ENCODE assay signal across 8 mouse cellular contexts in genomic region chr7:118517819-118518218, GRCm38 (mm10). TPM values are rescaled to one million over a fixed set of nuclear protein-coding genes. Genes with fewer than 3 reads are reported as not detected.
DNase-seq lines count a peak whose midpoint lies in the region; ATAC-seq and TF ChIP-seq lines count a peak whose summit lies in the region.

No protein-coding gene starts in this region.

- no peaks in the 10 kb centered on the region for H3K9me3 ChIP-seq in lung, postnatal 0 days (ENCODE audit: low read length)

- no peak overlapping the region for H3K4me3 ChIP-seq in testis, adult 2 months (ENCODE audit: control insufficient read depth, low read depth, low read length)
- H3K4me3 ChIP-seq in lung, postnatal 0 days (ENCODE audit: low read depth, low read length), result no peak overlapping the region

- H3K36me3 ChIP-seq in testis, adult 2 months (ENCODE audit: control insufficient read depth, insufficient read depth, low read length), result no peaks in the 10 kb centered on the region
- no peaks in the 10 kb centered on the region for H3K36me3 ChIP-seq in lung, postnatal 0 days (ENCODE audit: insufficient read depth, low read length)

- no peak overlapping the region for H3K27ac ChIP-seq in testis, adult 2 months (ENCODE audit: control insufficient read depth, insufficient read depth, low read depth, low read length)
- no peak overlapping the region for H3K27ac ChIP-seq in lung, postnatal 0 days (ENCODE audit: low read length)

- no peak overlapping the region for H3K4me2 ChIP-seq in lung, postnatal 0 days (replicated peaks; ENCODE audit: low read depth, low read length)

- no peak for TF ChIP-seq POLR2A in testis, adult 2 months (IDR thresholded peaks at IDR 0.05; ENCODE audit: control insufficient read depth, low read depth, low read length)

- no peaks in the 10 kb centered on the region for H3K4me1 ChIP-seq in testis, adult 2 months (ENCODE audit: control insufficient read depth, insufficient read depth, low read length)
- H3K4me1 ChIP-seq in lung, postnatal 0 days (ENCODE audit: insufficient read depth, low read depth, low read length), result no peaks in the 10 kb centered on the region

- TF ChIP-seq CTCF in testis, adult 2 months (IDR thresholded peaks at IDR 0.05; ENCODE audit: control insufficient read depth, insufficient read depth, insufficient replicate concordance, low read depth, low read length), result peak; percentile 40; the same call in 1 of the 2 replicates
- TF ChIP-seq CTCF in lung, postnatal 0 days (IDR thresholded peaks at IDR 0.05), result peak; percentile 97

- 55% methylated on average over 2 of the region's 2 CpGs for WGBS in lung, postnatal 0 days

- ATAC-seq in lung, postnatal 0 days, result peak; percentile 58

- no peak for TF ChIP-seq EP300 in lung, postnatal 0 days (IDR thresholded peaks at IDR 0.05)

- H3K27me3 ChIP-seq in testis, adult 2 months (ENCODE audit: control insufficient read depth, insufficient read depth, low read length), result no peaks in the 10 kb centered on the region
- H3K27me3 ChIP-seq in lung, postnatal 0 days (replicated peaks; ENCODE audit: insufficient read depth, low read length), result no peaks in the 10 kb centered on the region

- H3K9ac ChIP-seq in lung, postnatal 0 days (replicated peaks; ENCODE audit: low read depth), result no peak overlapping the region

- DNase-seq in adrenal gland, adult 2 months, result peak; percentile 6
- no peak for DNase-seq in adrenal gland, postnatal 10 days
- no peak for DNase-seq in testis, postnatal 14 days (ENCODE audit: low spot score)
- DNase-seq in lung, postnatal 0 days (ENCODE audit: low spot score), result peak; percentile 58
- peak; percentile 11 for DNase-seq in yolk sac, embryonic 10.5 days (ENCODE audit: low spot score)
- DNase-seq in layer of hippocampus, adult 18-20 months (ENCODE audit: low spot score in 2 of 2), result no peak
- no peak for DNase-seq in c-Kit-positive CD71-positive TER-119-positive erythroid progenitor cells, embryonic 14.5 days (ENCODE audit: low spot score)

RNA-seq across cellular contexts. Expression of gene Coq7, which starts 15.3 kb away (rescaled TPM):
- 10 to 100 TPM; 28.3 to 52.0 TPM for total RNA-seq in adrenal gland, adult 2 months (2021)
- 32.3 and 37.0 TPM in 2 replicates for polyA plus RNA-seq in adrenal gland, adult 2 months (2012; rRNA removed)
- total RNA-seq in adrenal gland, postnatal 10 days (2021), result 10 to 100 TPM; 71.9 to 78.3 TPM
- 23.7 and 25.5 TPM in 2 replicates for polyA plus RNA-seq in testis, adult 2 months (2012; rRNA removed)
- 68.5 and 88.6 TPM in 2 replicates for polyA plus RNA-seq in lung, postnatal 0 days (2015; fragmentation: Nextera tagmentation; extraction: Ambion mirVana)
- total RNA-seq in layer of hippocampus, adult 18-20 months (2021), result 10 to 100 TPM; 34.1 to 35.5 TPM

RNA-seq across cellular contexts. Expression of gene Itpripl2, which starts 26.0 kb away (rescaled TPM):
- 10 to 100 TPM; 10.4 to 18.6 TPM for total RNA-seq in adrenal gland, adult 2 months (2021)
- polyA plus RNA-seq in adrenal gland, adult 2 months (2012; rRNA removed), result 16.4 and 19.5 TPM in 2 replicates
- total RNA-seq in adrenal gland, postnatal 10 days (2021), result 10 to 100 TPM; 19.0 to 21.2 TPM
- 0.49 and 0.57 TPM in 2 replicates for polyA plus RNA-seq in testis, adult 2 months (2012; rRNA removed)
- 14.5 and 16.2 TPM in 2 replicates for polyA plus RNA-seq in lung, postnatal 0 days (2015; fragmentation: Nextera tagmentation; extraction: Ambion mirVana)
- 1 to 10 TPM; 2.9 to 3.3 TPM for total RNA-seq in layer of hippocampus, adult 18-20 months (2021)

Comparison
In these comparisons a context has a peak if more than half of its experiments do, and no peak if none do; other contexts are left out.
1. DNase-seq: peak in adrenal gland, adult 2 months (single experiment), lung, postnatal 0 days (single experiment) and yolk sac, embryonic 10.5 days (single experiment); none in adrenal gland, postnatal 10 days (single experiment), testis, postnatal 14 days (single experiment), layer of hippocampus, adult 18-20 months (0 of 2) and c-Kit-positive CD71-positive TER-119-positive erythroid progenitor cells, embryonic 14.5 days (single experiment).